Mouse (Mus musculus) spleen, adult 2 months (tissue): ENCODE data around the gene Map4.

Experiments used
- CTCF ChIP-seq: fragments of 200-500 bp; IDR thresholded peaks from 2 replicates; pipeline ENCODE4 v1.5.1; 2011; ENCODE audit warnings: mild to moderate bottlenecking, inconsistent platforms; ENCODE audit not compliant: insufficient read depth, insufficient read length, insufficient replicate concordance; ENCODE audit errors: extremely low read depth
- POLR2A ChIP-seq: fragments of 200-500 bp; IDR thresholded peaks from 2 replicates; pipeline ENCODE4 v1.6.1; 2011; ENCODE audit warnings: low read depth, low read length, inconsistent platforms

GRCm38 (mm10) chr9:109896253-109897150 is 34.8 kb upstream of the Map4 start:
- TF ChIP-seq POLR2A (no peak), CTCF (no peak)
